Mouse (Mus musculus): ENCODE measurements at regions not wholly inside any gene's neighbourhood (a gene's known extent, or its start where the extent isn't known, plus 50 kb on each side); places are given as distances from the start of the nearest gene placed in this dataset.
A peak's percentile ranks its signal among the peaks of the same experiment; 100 is the strongest.

- no peak for DNase-seq
These were observed 189.5 kb downstream of the Zfp462 start for GRCm38 (mm10) chr4:55134339-55134738.

- no peak for DNase-seq
These were observed 189.9 kb downstream of the Zfp462 start for GRCm38 (mm10) chr4:55134791-55135190.

- DNase-seq, result no peak
These were observed 191.4 kb downstream of the Zfp462 start for GRCm38 (mm10) chr4:55136283-55136682.

GRCm38 (mm10) chr4:55137781-55138394, 193.0 kb downstream of the Zfp462 start:
- DNase-seq, result no peak

- DNase-seq, result no peak
These were observed 196.5 kb downstream of the Zfp462 start for GRCm38 (mm10) chr4:55141317-55141716.

GRCm38 (mm10) chr4:55141923-55142732, 197.3 kb downstream of the Zfp462 start:
- peak; percentile 44 for DNase-seq

GRCm38 (mm10) chr4:55143400-55143799, 198.6 kb downstream of the Zfp462 start:
- no peak for DNase-seq

- no peak for DNase-seq
These were observed 200.1 kb downstream of the Zfp462 start for GRCm38 (mm10) chr4:55144995-55145394.

GRCm38 (mm10) chr4:55145968-55146367, 201.1 kb downstream of the Zfp462 start:
- DNase-seq, result no peak

GRCm38 (mm10) chr4:55148380-55148779, 201.5 kb upstream of the Rad23b start:
- DNase-seq, result no peak

GRCm38 (mm10) chr4:55154556-55154955, 195.3 kb upstream of the Rad23b start:
- peak; percentile 53 for DNase-seq

- DNase-seq, result no peak
These were observed 191.6 kb upstream of the Rad23b start for GRCm38 (mm10) chr4:55158166-55158739.

- no peak for DNase-seq
These were observed 183.6 kb upstream of the Rad23b start for GRCm38 (mm10) chr4:55166266-55166665.

- no peak for DNase-seq
These were observed 180.8 kb upstream of the Rad23b start for GRCm38 (mm10) chr4:55169063-55169462.

- DNase-seq, result peak; percentile 33
These were observed 177.4 kb upstream of the Rad23b start for GRCm38 (mm10) chr4:55172334-55172891.

- peak; percentile 17 for DNase-seq
These were observed 173.8 kb upstream of the Rad23b start for GRCm38 (mm10) chr4:55176026-55176425.

GRCm38 (mm10) chr4:55179456-55179855, 170.4 kb upstream of the Rad23b start:
- no peak for DNase-seq

- DNase-seq, result no peak
These were observed 166.3 kb upstream of the Rad23b start for GRCm38 (mm10) chr4:55183519-55183918.

- DNase-seq, result no peak
These were observed 161.1 kb upstream of the Rad23b start for GRCm38 (mm10) chr4:55188716-55189115.

- DNase-seq, result no peak
These were observed 159.3 kb upstream of the Rad23b start for GRCm38 (mm10) chr4:55190586-55190985.

GRCm38 (mm10) chr4:55194061-55194460, 155.8 kb upstream of the Rad23b start:
- DNase-seq, result no peak

GRCm38 (mm10) chr4:55194552-55194951, 155.3 kb upstream of the Rad23b start:
- no peak for DNase-seq

Measured in adrenal gland, postnatal 14 days (tissue).